Mouse (Mus musculus) testis, adult 2 months (tissue): Measurements from ENCODE around the gene Evc.

Experiments
- CTCF ChIP-seq: fragments of 200-500 bp; IDR thresholded peaks from 2 replicates; pipeline ENCODE4 v1.5.1; 2012; ENCODE audit warnings: low read depth, mild to moderate bottlenecking, inconsistent platforms, low read length, moderate library complexity; ENCODE audit not compliant: control insufficient read depth, insufficient read depth, insufficient replicate concordance
- POLR2A ChIP-seq: fragments of 200-500 bp; IDR thresholded peaks from 2 replicates; pipeline ENCODE4 v1.6.1; 2012; ENCODE audit warnings: low read depth, mild to moderate bottlenecking, inconsistent platforms, low read length, moderate library complexity; ENCODE audit not compliant: control insufficient read depth

DNA sequence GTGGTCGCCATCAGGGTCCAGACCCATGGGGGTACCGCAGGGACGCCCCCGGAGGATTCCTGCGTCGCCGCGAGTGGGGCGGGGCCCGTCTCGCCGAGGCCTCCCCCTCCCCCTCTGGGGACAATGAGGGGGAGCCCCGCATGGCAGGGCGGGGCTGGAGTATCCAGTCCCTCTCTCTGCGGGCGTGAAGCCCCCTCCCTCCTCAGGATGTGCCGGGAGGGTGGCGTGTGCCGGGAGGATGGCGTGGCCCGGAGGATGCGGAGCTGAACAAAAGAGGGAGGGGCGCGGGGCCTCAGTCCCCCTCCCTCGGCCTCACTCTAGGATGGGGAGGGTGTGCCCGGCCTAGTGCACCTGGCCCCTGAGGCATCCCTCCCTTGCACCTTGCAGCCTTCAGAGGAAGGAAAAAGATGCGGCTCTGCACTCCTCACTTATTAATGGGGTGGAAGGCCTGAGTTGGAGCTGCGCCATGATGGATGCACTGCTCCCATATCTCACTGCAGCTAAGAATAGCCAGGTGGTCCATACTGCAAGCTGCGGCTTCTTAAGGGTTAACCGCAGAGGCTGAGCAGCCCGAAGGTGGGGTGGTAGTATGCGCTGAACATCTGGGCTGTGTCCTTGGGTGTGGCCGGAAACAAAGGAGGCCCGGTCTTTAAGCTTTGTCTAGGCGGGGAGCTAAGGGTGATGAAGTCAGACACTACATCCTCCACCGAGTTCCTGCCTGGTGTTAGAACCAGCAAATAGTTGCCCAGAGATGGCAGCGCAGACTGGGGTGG, 90.4 kb downstream of the Evc start:
- TF ChIP-seq CTCF, result no peak
- TF ChIP-seq POLR2A, result no peak
